Mouse (Mus musculus) adrenal gland, postnatal 10 days (tissue): Measurements from ENCODE around the gene Avp. TPM values are rescaled to one million over a fixed set of nuclear protein-coding genes. Genes with fewer than 3 reads are reported as not detected.

Experiments used
- DNase-seq: peaks from one replicate; pipeline ENCODE4 v3.0.0; 2021; ENCODE audit warnings: mixed read lengths
- microRNA-seq: library from miRNA; unstranded; fragments of <30 nt; microRNA quantifications from one replicate; pipeline ENCODE4 v1.2.0, GENCODE M21; 2021
- total RNA-seq, 2 experiments: library from RNA; stranded (reverse); gene quantifications; 2 replicates each; pipeline ENCODE4 v1.2.3; 2021

Avp gene
- total RNA-seq, 2 experiments from 2014 or later: not detected

- no peak for DNase-seq
Observed at GRCm38 (mm10) chr2:130569926-130570325, 12.4 kb downstream of the Avp start.

- DNase-seq: no peak
Observed at GRCm38 (mm10) chr2:130568921-130569320, 13.4 kb downstream of the Avp start.

- no peak for DNase-seq
Observed at GRCm38 (mm10) chr2:130564983-130565382, 17.4 kb downstream of the Avp start.

GRCm38 (mm10) chr2:130564063-130564462 lies 18.3 kb downstream of the Avp start:
- no peak for DNase-seq

GRCm38 (mm10) chr2:130563212-130564055 lies 18.9 kb downstream of the Avp start, which contains the start of gene Mrps26:
Mrps26 (plus strand) TSS chr2:130563742.
- peak; percentile 95 for DNase-seq

- DNase-seq: no peak
Observed at GRCm38 (mm10) chr2:130558015-130558414, 24.3 kb downstream of the Avp start.

- DNase-seq: no peak
Observed at GRCm38 (mm10) chr2:130557462-130557861, 24.9 kb downstream of the Avp start.

- DNase-seq: no peak
Observed at GRCm38 (mm10) chr2:130556292-130556691, 26.1 kb downstream of the Avp start.

- DNase-seq: no peak
Observed at GRCm38 (mm10) chr2:130554841-130555240, 27.5 kb downstream of the Avp start.

GRCm38 (mm10) chr2:130546957-130547356 lies 35.4 kb downstream of the Avp start:
- DNase-seq: no peak

- DNase-seq: no peak
Observed at GRCm38 (mm10) chr2:130540266-130540665, 42.1 kb downstream of the Avp start.

- no peak for DNase-seq
Observed at GRCm38 (mm10) chr2:130538876-130539546, 43.3 kb downstream of the Avp start.

- DNase-seq: no peak
Observed at GRCm38 (mm10) chr2:130536890-130537289, 45.5 kb downstream of the Avp start.

GRCm38 (mm10) chr2:130535017-130535416 lies 47.3 kb downstream of the Avp start:
- no peak for DNase-seq

- no peak for DNase-seq
Observed at GRCm38 (mm10) chr2:130532201-130532600, 50.2 kb downstream of the Avp start.

Small RNA genes lying within 50 kb of the gene (microRNA-seq; reads per million reads assigned to microRNA genes)
- not detected for gene Gm23876

Other genes starting within 250 kb of the Avp start
- 10 to 100 TPM; 15.8 to 16.8 TPM for gene Cpxm1, start 185.0 kb downstream of the Avp start, total RNA-seq
- gene Gm28372, start 177.3 kb downstream of the Avp start, total RNA-seq: not detected
- not detected for gene 1700020A23Rik, start 177.3 kb downstream of the Avp start, total RNA-seq
- gene Tmem239, start 176.1 kb downstream of the Avp start, total RNA-seq: not detected
- 10 to 100 TPM; 57.5 to 58.1 TPM for gene Vps16, start 158.2 kb downstream of the Avp start, total RNA-seq
- 10 to 100 TPM; 12.3 to 14.3 TPM for gene Pced1a, start 157.9 kb downstream of the Avp start, total RNA-seq
- 100 to 1,000 TPM in 1 of 2 experiments, 10 to 100 TPM in 1; 92.2 to 106 TPM for gene Ptpra, start 132.3 kb downstream of the Avp start, total RNA-seq
- 10 to 100 TPM; 69.8 to 74.0 TPM for gene Mrps26, start 18.8 kb downstream of the Avp start, total RNA-seq
- not detected for gene Oxt, start 6.4 kb downstream of the Avp start, total RNA-seq
- gene Fastkd5, start 47.5 kb upstream of the Avp start, total RNA-seq: 10 to 100 TPM; 12.0 to 12.6 TPM
- gene Ubox5, start 47.5 kb upstream of the Avp start, total RNA-seq: 1 to 10 TPM; 5.5 to 5.6 TPM
- 1 to 10 TPM; 9.4 to 9.5 TPM for gene Lzts3, start 60.2 kb upstream of the Avp start, total RNA-seq
- 100 to 1,000 TPM; 145 to 155 TPM for gene Ddrgk1, start 82.1 kb upstream of the Avp start, total RNA-seq
- gene Itpa, start 85.1 kb upstream of the Avp start, total RNA-seq: 10 to 100 TPM; 26.6 to 33.3 TPM
- gene Slc4a11, start 115.0 kb upstream of the Avp start, total RNA-seq: 1 to 10 TPM; 1.2 to 1.6 TPM